Mouse (Mus musculus): ENCODE data around the gene Gdf9.

- no peak for TF ChIP-seq CTCF (IDR thresholded peaks at IDR 0.05; ENCODE audit: low read depth, low read length)
- no peak for TF ChIP-seq POLR2A (IDR thresholded peaks at IDR 0.05; ENCODE audit: extremely low read depth, insufficient read depth, low read length)
These were observed 27.2 kb upstream of the Gdf9 start for GRCm38 (mm10) chr11:53403638-53404037.

Measured in liver, adult 2 months (tissue).